7 mouse cellular contexts compared by ENCODE assay signal in genomic region chr8:121907587-121908248, GRCm38 (mm10). TPM values are rescaled to one million over a fixed set of nuclear protein-coding genes. Genes with fewer than 3 reads are reported as not detected.
A peak's percentile ranks its signal among the peaks of the same experiment; 100 is the strongest.
DNase-seq lines count a peak whose midpoint lies in the region; ATAC-seq lines count a peak whose summit lies in the region.

TSS of gene Slc7a5 (minus strand) at chr8:121907694.

- H3K9ac ChIP-seq in embryonic facial prominence, embryonic 11.5 days (replicated peaks; ENCODE audit: low read length), result peak within 1 kb of the TSS; percentile 71
- H3K9ac ChIP-seq in limb, embryonic 11.5 days (ENCODE audit: low read length), result peak within 1 kb of the TSS; percentile 58
- H3K9ac ChIP-seq in midbrain, embryonic 14.5 days (replicated peaks; ENCODE audit: low read length), result peak within 1 kb of the TSS; percentile 69

- no peaks in the 10 kb centered on the region; the same call in 1 of the 2 replicates for H3K27me3 ChIP-seq in embryonic facial prominence, embryonic 11.5 days (ENCODE audit: control insufficient read depth, insufficient read depth, low read length)
- H3K27me3 ChIP-seq in limb, embryonic 11.5 days (ENCODE audit: control insufficient read depth, insufficient read depth, low read length), result peaks cover 2% of the 10 kb centered on the region; the same call in 1 of the 2 replicates
- 0 out of 2 replicates have a peak, but pooled peaks cover 4% of the 10 kb centered on the region for H3K27me3 ChIP-seq in midbrain, embryonic 14.5 days (ENCODE audit: control insufficient read depth, insufficient read depth, low read length)

- H3K4me2 ChIP-seq in embryonic facial prominence, embryonic 11.5 days (ENCODE audit: low read depth, low read length), result peak within 1 kb of the TSS; percentile 97
- peak within 1 kb of the TSS; percentile 94 for H3K4me2 ChIP-seq in limb, embryonic 11.5 days (ENCODE audit: low read depth, severe bottlenecking)
- H3K4me2 ChIP-seq in midbrain, embryonic 14.5 days (ENCODE audit: low read length), result peak within 1 kb of the TSS; percentile 99

- H3K27ac ChIP-seq in embryonic facial prominence, embryonic 11.5 days (replicated peaks; ENCODE audit: low read depth, low read length), result no peak within 1 kb of the TSS
- H3K27ac ChIP-seq in limb, embryonic 11.5 days (replicated peaks; ENCODE audit: low read depth, low read length), result no peak within 1 kb of the TSS
- peak within 1 kb of the TSS; percentile 56 for H3K27ac ChIP-seq in midbrain, embryonic 14.5 days (replicated peaks; ENCODE audit: low read depth, low read length)

- under 1% methylated on average over 57 of the region's 61 CpGs for WGBS in embryonic facial prominence, embryonic 11.5 days
- WGBS in limb, embryonic 11.5 days, result under 1% methylated on average over 61 of the region's 61 CpGs
- WGBS in midbrain, embryonic 14.5 days, result under 1% methylated on average over 61 of the region's 61 CpGs

- no peaks in the 10 kb centered on the region for H3K9me3 ChIP-seq in embryonic facial prominence, embryonic 11.5 days (replicated peaks; ENCODE audit: control insufficient read depth, low read length)
- H3K9me3 ChIP-seq in limb, embryonic 11.5 days (ENCODE audit: control insufficient read depth, low read length), result no peaks in the 10 kb centered on the region
- no peaks in the 10 kb centered on the region for H3K9me3 ChIP-seq in midbrain, embryonic 14.5 days (ENCODE audit: control insufficient read depth, low read length)

- no peaks in the 10 kb centered on the region for H3K36me3 ChIP-seq in embryonic facial prominence, embryonic 11.5 days (replicated peaks; ENCODE audit: control insufficient read depth, insufficient read depth, low read depth, low read length)
- H3K36me3 ChIP-seq in limb, embryonic 11.5 days (ENCODE audit: control insufficient read depth, insufficient read depth, low read length), result no peaks in the 10 kb centered on the region
- H3K36me3 ChIP-seq in midbrain, embryonic 14.5 days (ENCODE audit: control insufficient read depth, insufficient read depth, low read length), result no peaks in the 10 kb centered on the region

- peak; percentile 79 for ATAC-seq in embryonic facial prominence, embryonic 11.5 days (replicated peaks; ENCODE audit: insufficient number of reproducible peaks, low FRiP score, low TSS enrichment, low read depth)
- ATAC-seq in limb, embryonic 11.5 days (ENCODE audit: insufficient number of reproducible peaks, low FRiP score, low TSS enrichment, low read depth), result peak; percentile 88
- peak; percentile 92 for ATAC-seq in midbrain, embryonic 14.5 days (ENCODE audit: low FRiP score, low TSS enrichment)

- H3K4me3 ChIP-seq in embryonic facial prominence, embryonic 11.5 days (ENCODE audit: low read depth, low read length), result peak within 1 kb of the TSS; percentile 67
- H3K4me3 ChIP-seq in limb, embryonic 11.5 days (ENCODE audit: low read depth, low read length), result peak within 1 kb of the TSS; percentile 72
- peak within 1 kb of the TSS; percentile 63 for H3K4me3 ChIP-seq in midbrain, embryonic 14.5 days (replicated peaks; ENCODE audit: low read depth, low read length)

- peaks cover 2% of the 10 kb centered on the region; the same call in 1 of the 2 replicates for H3K4me1 ChIP-seq in embryonic facial prominence, embryonic 11.5 days (ENCODE audit: control insufficient read depth, insufficient read depth, low read length)
- peaks cover 12% of the 10 kb centered on the region; the same call in 1 of the 2 replicates for H3K4me1 ChIP-seq in limb, embryonic 11.5 days (ENCODE audit: control insufficient read depth, insufficient read depth, low read length)
- H3K4me1 ChIP-seq in midbrain, embryonic 14.5 days (ENCODE audit: control insufficient read depth, insufficient read depth, low read length), result peaks cover 19% of the 10 kb centered on the region

- DNase-seq in adrenal gland, postnatal 14 days, result peak; percentile 99
- peak; percentile 99 for DNase-seq in embryonic facial prominence, embryonic 11.5 days (ENCODE audit: low spot score)
- peak; percentile 100 for DNase-seq in heart, adult 11 months
- peak; percentile 96 for DNase-seq in kidney, adult 18-20 months
- DNase-seq in limb, embryonic 11.5 days (ENCODE audit: low spot score), result peak; percentile 98
- DNase-seq in midbrain, embryonic 14.5 days, result peak; percentile 99
- peak; percentile 95 to 98 for DNase-seq in spleen, adult 18-20 months

RNA-seq across cellular contexts. Expression of gene Slc7a5, which starts in this region (rescaled TPM):
- total RNA-seq in adrenal gland, postnatal 14 days (2021), result 41.4 and 46.8 TPM in 2 replicates
- 17.7 and 19.7 TPM in 2 replicates for polyA plus RNA-seq in embryonic facial prominence, embryonic 11.5 days (2014; fragmentation: Nextera tagmentation; extraction: Ambion mirVana)
- polyA plus RNA-seq in limb, embryonic 11.5 days (2014; fragmentation: Nextera tagmentation; extraction: Ambion mirVana), result 15.2 and 17.0 TPM in 2 replicates
- 42.0 and 54.0 TPM in 2 replicates for polyA plus RNA-seq in midbrain, embryonic 14.5 days (2014; fragmentation: Nextera tagmentation; extraction: Ambion mirVana)
